Mouse (Mus musculus) stomach, embryonic 15.5 days (tissue): ENCODE measurements around the gene Txndc8. TPM values are rescaled to one million over a fixed set of nuclear protein-coding genes. Genes with fewer than 3 reads are reported as not detected.

Experiments
- ATAC-seq: fragments of 200-750 bp; cut with Nextera tagmentation; 2 replicates; pipeline ENCODE4 v1.8.0; 2017; ENCODE audit warnings: low read depth, moderate number of reproducible peaks, moderate TSS enrichment; ENCODE audit not compliant: insufficient read depth, low FRiP score
- H3K27ac ChIP-seq: fragments of 300-500 bp; sonication (generic); 2 replicates; pipeline ENCODE4 v1.5.1; 2015; ENCODE audit warnings: mild to moderate bottlenecking, inconsistent platforms
- H3K27me3 ChIP-seq: fragments of 300-500 bp; sonication (generic); replicated peaks from 2 replicates; pipeline ENCODE4 v1.6.1; 2015; ENCODE audit warnings: inconsistent platforms
- H3K36me3 ChIP-seq: fragments of 300-500 bp; sonication (generic); 2 replicates; pipeline ENCODE4 v1.6.1; 2015; ENCODE audit warnings: inconsistent platforms
- H3K4me1 ChIP-seq: fragments of 300-500 bp; sonication (generic); 2 replicates; pipeline ENCODE4 v1.6.1; 2015; ENCODE audit warnings: inconsistent platforms
- H3K4me2 ChIP-seq: fragments of 300-500 bp; sonication (generic); 2 replicates; pipeline ENCODE4 v1.6.1; 2015; ENCODE audit warnings: mild to moderate bottlenecking, inconsistent platforms
- H3K4me3 ChIP-seq: fragments of 300-500 bp; sonication (generic); replicated peaks from 2 replicates; pipeline ENCODE4 v1.5.1; 2015; ENCODE audit warnings: inconsistent platforms
- H3K9ac ChIP-seq: fragments of 300-500 bp; sonication (generic); 2 replicates; pipeline ENCODE4 v1.6.1; 2015; ENCODE audit warnings: inconsistent platforms
- H3K9me3 ChIP-seq: fragments of 300-500 bp; sonication (generic); 2 replicates; pipeline ENCODE4 v1.6.1; 2016; ENCODE audit warnings: inconsistent platforms
- WGBS: fragments of 180-500 bp; shearing (Covaris S2); methylation state at CpG from one replicate; pipeline ENCODE4 v1.1.7; 2015; 5-methylcytosine and 5-hydroxymethylcytosine counted together
- polyA plus RNA-seq: library from polyadenylated mRNA; unstranded; fragments of >200 nt; fragmentation: Nextera tagmentation; extraction: Ambion mirVana; gene quantifications from 2 replicates; pipeline ENCODE4 v1.2.1, GENCODE M21; 2015

Txndc8 gene
- polyA plus RNA-seq, result not detected in 2 replicates

- 87% methylated on average over 5 of the region's 5 CpGs for WGBS
- no peak within 1 kb of the TSS for H3K4me2 ChIP-seq
These were observed at the start of gene Txndc8 for GRCm38 (mm10) chr4:58009024-58009423. Gene Txndc8, minus strand, starts transcription at chr4:58009124.

DNA sequence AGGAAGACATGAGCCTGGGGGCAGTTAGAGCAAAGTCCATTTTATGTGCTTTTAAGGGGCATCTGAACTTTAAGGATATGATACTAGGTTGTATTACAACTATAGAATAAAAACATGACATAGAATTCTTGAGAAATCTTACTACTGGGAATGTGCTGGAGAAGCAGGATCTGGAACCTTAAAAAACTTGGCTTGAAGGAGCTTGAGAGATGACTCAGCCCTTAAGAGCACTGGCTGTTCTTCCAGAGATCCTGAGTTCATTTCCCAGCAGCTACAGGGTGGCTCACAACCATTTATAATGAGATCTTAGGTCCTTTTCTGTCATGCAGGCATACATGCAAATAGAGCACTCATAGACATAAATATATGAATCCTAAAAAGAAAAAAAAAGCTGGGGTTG is 46.7 kb upstream of the Txndc8 start:
- H3K4me2 ChIP-seq, result no peak overlapping the region
- no peaks in the 10 kb centered on the region for H3K36me3 ChIP-seq
- no peak overlapping the region for H3K27ac ChIP-seq
- H3K4me3 ChIP-seq, result no peak overlapping the region
- H3K27me3 ChIP-seq, result no peaks in the 10 kb centered on the region
- ATAC-seq, result no peak
- no peak overlapping the region for H3K9ac ChIP-seq
- H3K9me3 ChIP-seq, result no peaks in the 10 kb centered on the region
- H3K4me1 ChIP-seq, result no peaks in the 10 kb centered on the region

More at GRCm38 (mm10) chr4:58009024-58009423, at the start of gene Txndc8:
- no peaks in the 10 kb centered on the region for H3K27me3 ChIP-seq
- no peak within 1 kb of the TSS for H3K4me3 ChIP-seq
- no peaks in the 10 kb centered on the region for H3K36me3 ChIP-seq
- ATAC-seq, result no peak
- no peak within 1 kb of the TSS for H3K27ac ChIP-seq
- H3K9ac ChIP-seq, result no peak within 1 kb of the TSS
- no peaks in the 10 kb centered on the region for H3K9me3 ChIP-seq
- no peaks in the 10 kb centered on the region for H3K4me1 ChIP-seq

- Histone ChIP-seq H3K27ac (no peak overlapping the region), H3K4me1 (no peaks in the 10 kb centered on the region), H3K36me3 (no peaks in the 10 kb centered on the region), H3K9me3 (no peaks in the 10 kb centered on the region), H3K9ac (no peak overlapping the region), H3K27me3 (no peaks in the 10 kb centered on the region), H3K4me3 (no peak overlapping the region), H3K4me2 (no peak overlapping the region)
- ATAC-seq, result no peak
- WGBS, result 71% methylated on average over 5 of the region's 5 CpGs
These were observed 45.5 kb upstream of the Txndc8 start for GRCm38 (mm10) chr4:58054441-58054840.

- Histone ChIP-seq H3K4me1 (no peaks in the 10 kb centered on the region), H3K27ac (no peak overlapping the region), H3K9me3 (no peaks in the 10 kb centered on the region), H3K4me3 (no peak overlapping the region), H3K4me2 (no peak overlapping the region), H3K9ac (no peak overlapping the region), H3K27me3 (no peaks in the 10 kb centered on the region), H3K36me3 (no peaks in the 10 kb centered on the region; the same call in 1 of the 2 replicates)
- WGBS, result 63% methylated on average over 8 of the region's 8 CpGs
- no peak for ATAC-seq
These were observed 41.8 kb upstream of the Txndc8 start for GRCm38 (mm10) chr4:58050746-58051145.

DNA sequence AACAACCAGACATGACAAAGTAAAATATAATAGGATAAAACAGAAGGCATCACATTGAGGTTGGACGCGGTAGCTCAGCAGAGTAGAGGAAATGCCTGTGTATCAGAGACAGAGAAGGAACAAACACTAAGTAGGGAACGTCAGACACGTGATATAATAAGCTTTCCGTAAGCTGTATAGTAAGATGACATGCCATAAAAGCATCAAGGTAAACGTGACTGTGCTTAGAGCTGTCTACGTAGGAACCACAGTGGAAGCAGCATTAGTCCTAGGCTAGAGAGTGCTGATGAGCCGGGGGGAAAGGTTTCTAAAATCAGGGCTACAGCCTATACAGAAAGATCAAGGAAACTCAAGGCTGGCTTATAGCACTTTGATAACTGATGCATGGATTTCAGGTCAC is 41.4 kb upstream of the Txndc8 start:
- H3K36me3 ChIP-seq, result no peaks in the 10 kb centered on the region; the same call in 1 of the 2 replicates
- no peaks in the 10 kb centered on the region for H3K27me3 ChIP-seq
- no peak overlapping the region for H3K27ac ChIP-seq
- no peaks in the 10 kb centered on the region for H3K9me3 ChIP-seq
- no peaks in the 10 kb centered on the region for H3K4me1 ChIP-seq
- H3K4me3 ChIP-seq, result no peak overlapping the region
- WGBS, result 75% methylated on average over 8 of the region's 8 CpGs
- H3K9ac ChIP-seq, result no peak overlapping the region
- ATAC-seq, result no peak
- H3K4me2 ChIP-seq, result no peak overlapping the region

DNA sequence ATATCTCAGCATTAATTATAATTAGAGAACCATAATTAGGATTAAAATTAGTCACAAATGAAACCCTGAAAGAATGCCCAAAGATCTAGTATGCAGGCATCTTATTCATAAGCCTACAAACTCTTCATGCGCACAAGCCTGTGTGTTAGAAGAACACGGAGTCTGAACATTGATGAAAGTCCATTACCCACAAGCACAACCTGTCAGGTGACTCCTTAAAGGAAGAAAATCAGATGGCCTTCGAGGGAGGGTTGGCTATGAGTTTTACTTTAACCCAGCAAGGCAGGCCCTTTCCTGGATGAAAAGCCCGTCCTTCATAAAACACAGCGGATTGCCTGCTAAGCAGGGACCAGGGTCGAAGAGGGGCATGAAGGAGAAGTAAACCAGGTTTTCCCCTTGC is 35.9 kb upstream of the Txndc8 start:
- ATAC-seq, result no peak
- WGBS, result 81% methylated on average over 6 of the region's 6 CpGs

GRCm38 (mm10) chr4:58044356-58044755 is 35.4 kb upstream of the Txndc8 start:
- no peak for ATAC-seq
- no peaks in the 10 kb centered on the region; the same call in 1 of the 2 replicates for H3K36me3 ChIP-seq
- 94% methylated on average over 3 of the region's 3 CpGs for WGBS
- no peaks in the 10 kb centered on the region for H3K9me3 ChIP-seq
- no peaks in the 10 kb centered on the region for H3K27me3 ChIP-seq
- no peak overlapping the region for H3K9ac ChIP-seq
- no peak overlapping the region for H3K4me2 ChIP-seq
- H3K4me1 ChIP-seq, result no peaks in the 10 kb centered on the region
- H3K27ac ChIP-seq, result no peak overlapping the region
- no peak overlapping the region for H3K4me3 ChIP-seq

More for the DNA sequence above, 35.9 kb upstream of the Txndc8 start:
- no peak overlapping the region for H3K27ac ChIP-seq
- no peak overlapping the region for H3K4me3 ChIP-seq
- H3K4me2 ChIP-seq, result no peak overlapping the region
- H3K9ac ChIP-seq, result no peak overlapping the region
- no peaks in the 10 kb centered on the region for H3K4me1 ChIP-seq
- H3K27me3 ChIP-seq, result no peaks in the 10 kb centered on the region
- H3K9me3 ChIP-seq, result no peaks in the 10 kb centered on the region
- no peaks in the 10 kb centered on the region; the same call in 1 of the 2 replicates for H3K36me3 ChIP-seq

GRCm38 (mm10) chr4:58040093-58040492 is 31.2 kb upstream of the Txndc8 start:
- Histone ChIP-seq H3K27ac (no peak overlapping the region), H3K4me1 (no peaks in the 10 kb centered on the region), H3K9me3 (no peaks in the 10 kb centered on the region), H3K4me2 (no peak overlapping the region), H3K27me3 (no peaks in the 10 kb centered on the region), H3K9ac (no peak overlapping the region), H3K4me3 (no peak overlapping the region), H3K36me3 (no peaks in the 10 kb centered on the region)
- ATAC-seq, result no peak
- 75% methylated on average over 2 of the region's 2 CpGs for WGBS

DNA sequence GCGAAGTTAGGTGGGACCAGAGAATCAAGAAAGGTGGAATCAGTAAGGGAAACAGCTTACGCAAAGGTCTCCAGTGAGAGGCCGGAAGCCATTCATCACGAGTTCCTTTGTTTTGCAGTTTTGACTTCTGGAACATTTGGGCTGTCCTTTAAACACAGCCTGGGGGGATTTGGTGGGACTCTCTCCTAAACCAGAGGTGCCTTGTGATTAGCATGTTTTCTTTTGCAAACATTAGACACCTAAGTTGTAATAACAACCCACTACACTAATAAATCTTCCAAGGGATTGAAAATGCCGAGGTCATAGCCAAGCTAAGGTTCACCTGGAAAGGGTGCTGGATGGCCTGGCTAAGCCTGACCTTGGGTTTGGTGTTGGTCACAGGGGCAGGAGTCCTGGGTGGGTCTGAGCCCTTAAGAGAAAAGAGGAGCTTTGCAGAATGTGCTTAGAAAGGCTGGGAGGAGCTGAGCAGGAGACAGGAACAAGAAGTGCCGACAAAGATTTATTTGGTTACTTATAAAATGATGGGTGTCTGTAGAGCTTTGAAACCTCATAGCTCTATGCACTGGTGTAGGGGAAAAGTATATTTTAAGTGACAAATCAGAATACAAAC is 28.3 kb upstream of the Txndc8 start:
- H3K36me3 ChIP-seq, result no peaks in the 10 kb centered on the region
- no peak overlapping the region for H3K4me2 ChIP-seq
- no peaks in the 10 kb centered on the region for H3K9me3 ChIP-seq
- no peak for ATAC-seq
- no peaks in the 10 kb centered on the region for H3K27me3 ChIP-seq
- H3K4me1 ChIP-seq, result no peaks in the 10 kb centered on the region
- 67% methylated on average over 6 of the region's 6 CpGs for WGBS
- no peak overlapping the region for H3K9ac ChIP-seq
- no peak overlapping the region for H3K4me3 ChIP-seq
- H3K27ac ChIP-seq, result no peak overlapping the region

DNA sequence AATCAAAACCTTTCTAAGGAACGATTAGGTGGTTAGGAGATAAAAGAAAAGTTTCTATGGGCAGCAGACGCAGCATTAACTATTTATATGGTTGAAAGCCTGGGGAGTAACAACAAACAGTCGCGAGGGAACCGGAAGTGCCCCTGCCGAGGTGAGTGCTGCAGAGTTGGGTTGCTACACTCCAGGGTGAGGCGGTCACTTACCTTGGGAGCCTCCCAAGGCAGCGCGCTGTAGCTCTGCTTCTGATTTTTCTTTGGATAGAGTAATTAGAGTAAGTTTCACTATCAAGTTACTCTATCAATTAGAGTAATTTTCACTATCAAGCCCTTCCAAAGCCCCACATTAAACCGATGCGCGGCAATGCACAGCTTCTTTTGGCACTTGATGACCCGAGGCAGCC is 25.7 kb upstream of the Txndc8 start:
- Histone ChIP-seq H3K27ac (no peak overlapping the region), H3K36me3 (no peaks in the 10 kb centered on the region), H3K27me3 (no peaks in the 10 kb centered on the region), H3K4me1 (no peaks in the 10 kb centered on the region), H3K9me3 (no peaks in the 10 kb centered on the region), H3K9ac (no peak overlapping the region), H3K4me2 (peak overlapping the region; percentile 42), H3K4me3 (peak overlapping the region; percentile 10; the same call in 1 of the 2 replicates)
- 44% methylated on average over 13 of the region's 13 CpGs for WGBS
- ATAC-seq, result no peak

DNA sequence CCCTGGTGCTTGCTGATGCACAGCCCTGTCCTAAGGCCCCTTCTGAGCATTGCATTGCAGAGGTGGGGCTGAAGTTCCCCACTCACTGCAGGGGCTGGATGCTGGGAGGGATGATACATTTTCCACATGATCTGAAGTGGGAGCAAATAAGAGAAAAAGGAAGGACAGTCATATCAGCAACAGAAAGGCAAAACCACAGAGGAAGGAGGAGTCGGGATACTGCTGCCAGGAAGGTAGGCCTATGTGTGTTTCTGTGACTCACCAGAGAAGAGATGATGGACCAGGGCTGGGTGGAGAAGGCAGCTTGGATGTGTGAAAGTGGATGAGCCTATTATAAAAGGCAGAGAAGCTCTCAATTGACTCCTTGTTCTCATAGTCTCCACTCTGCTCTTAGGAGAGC is 23.8 kb upstream of the Txndc8 start:
- H3K27me3 ChIP-seq, result no peaks in the 10 kb centered on the region
- H3K27ac ChIP-seq, result no peak overlapping the region
- no peak overlapping the region for H3K4me3 ChIP-seq
- H3K9ac ChIP-seq, result no peak overlapping the region
- WGBS, result 63% methylated on average over 1 of the region's 1 CpGs
- no peak for ATAC-seq
- no peaks in the 10 kb centered on the region for H3K4me1 ChIP-seq
- H3K9me3 ChIP-seq, result no peaks in the 10 kb centered on the region
- no peak overlapping the region for H3K4me2 ChIP-seq
- no peaks in the 10 kb centered on the region for H3K36me3 ChIP-seq

GRCm38 (mm10) chr4:58003501-58003900 is 5.4 kb downstream of the Txndc8 start:
- Histone ChIP-seq H3K4me3 (no peak overlapping the region), H3K27me3 (no peaks in the 10 kb centered on the region), H3K36me3 (no peaks in the 10 kb centered on the region), H3K9ac (no peak overlapping the region), H3K9me3 (no peaks in the 10 kb centered on the region), H3K4me2 (no peak overlapping the region), H3K4me1 (no peaks in the 10 kb centered on the region), H3K27ac (no peak overlapping the region)
- ATAC-seq, result no peak
- 55% methylated on average over 3 of the region's 3 CpGs for WGBS

- no peaks in the 10 kb centered on the region for H3K36me3 ChIP-seq
- 74% methylated on average over 1 of the region's 1 CpGs for WGBS
- no peak overlapping the region for H3K9ac ChIP-seq
- H3K4me1 ChIP-seq, result no peaks in the 10 kb centered on the region
- no peak for ATAC-seq
- no peak overlapping the region for H3K27ac ChIP-seq
- no peak overlapping the region for H3K4me2 ChIP-seq
- no peaks in the 10 kb centered on the region for H3K27me3 ChIP-seq
- H3K4me3 ChIP-seq, result no peak overlapping the region
- no peaks in the 10 kb centered on the region for H3K9me3 ChIP-seq
These were observed 17.5 kb downstream of the Txndc8 start for GRCm38 (mm10) chr4:57991425-57991824.
